Mouse (Mus musculus): ENCODE measurements around the gene Slc16a14. TPM values are rescaled to one million over a fixed set of nuclear protein-coding genes. Genes with fewer than 3 reads are reported as not detected.

Gene Slc16a14
- not detected for total RNA-seq (2023)

DNA sequence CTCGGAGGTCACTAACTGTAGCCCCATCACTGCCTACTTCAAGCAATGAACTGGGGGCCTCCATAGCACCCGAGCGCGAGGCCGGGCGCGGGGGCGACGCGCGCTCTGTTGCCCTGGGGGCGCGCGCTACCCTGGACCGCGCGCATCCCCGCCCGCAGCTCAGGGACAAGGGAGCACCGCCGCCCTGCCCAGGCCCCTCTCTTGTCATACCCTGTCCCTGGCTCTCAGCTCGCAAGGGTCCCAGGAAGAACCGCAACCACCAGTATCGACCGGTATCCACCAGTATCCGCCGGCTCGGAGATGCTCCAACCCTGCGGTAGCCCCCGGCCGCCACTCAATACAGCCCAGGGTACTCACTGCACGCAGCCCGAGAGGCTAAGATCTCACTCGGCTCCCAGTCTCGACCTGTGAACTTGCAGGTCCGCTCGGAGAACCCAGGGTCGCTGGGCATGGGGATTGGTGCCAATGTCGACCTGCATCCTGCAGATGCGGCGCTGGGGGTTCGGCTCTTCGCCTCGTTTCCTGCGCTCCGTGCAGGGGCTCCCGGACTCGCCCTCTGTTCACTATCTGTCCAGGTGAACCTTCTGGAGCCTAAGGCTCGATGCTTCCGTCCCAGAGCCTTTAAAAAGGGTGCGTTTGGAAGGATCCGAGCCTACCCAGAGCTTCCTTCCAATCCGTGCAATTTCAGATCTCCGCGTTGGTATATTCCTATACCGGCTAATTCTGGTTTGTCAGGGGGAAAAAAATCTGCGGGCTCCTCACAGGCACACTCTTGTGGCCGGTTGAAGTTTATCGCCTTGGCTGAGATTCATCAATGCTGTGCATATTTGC is at the start of gene Slc16a14:
TSS of gene Slc16a14 (minus strand) at position 632 of the 831 bp plus-strand sequence.

Other genes with a start within 250 kb of the Slc16a14 start
- not detected for gene Dner, start 238.9 kb downstream of the Slc16a14 start, total RNA-seq (2023)
- gene Fbxo36, start 95.3 kb downstream of the Slc16a14 start, total RNA-seq (2023): under 1 TPM; 0.46 to 0.68 TPM
- 100 to 1,000 TPM; 331 to 340 TPM for gene Trip12, start 94.6 kb downstream of the Slc16a14 start, total RNA-seq (2023)
- not detected for gene Gm10553, start 165.0 kb upstream of the Slc16a14 start, total RNA-seq (2023)
- 10 to 100 TPM; 26.6 to 36.0 TPM for gene A530032D15Rik, start 174.7 kb upstream of the Slc16a14 start, total RNA-seq (2023)